Mouse (Mus musculus): ENCODE measurements at regions not wholly inside any gene's neighbourhood (a gene's known extent, or its start where the extent isn't known, plus 50 kb on each side); places are given as distances from the start of the nearest gene placed in this dataset.

DNA sequence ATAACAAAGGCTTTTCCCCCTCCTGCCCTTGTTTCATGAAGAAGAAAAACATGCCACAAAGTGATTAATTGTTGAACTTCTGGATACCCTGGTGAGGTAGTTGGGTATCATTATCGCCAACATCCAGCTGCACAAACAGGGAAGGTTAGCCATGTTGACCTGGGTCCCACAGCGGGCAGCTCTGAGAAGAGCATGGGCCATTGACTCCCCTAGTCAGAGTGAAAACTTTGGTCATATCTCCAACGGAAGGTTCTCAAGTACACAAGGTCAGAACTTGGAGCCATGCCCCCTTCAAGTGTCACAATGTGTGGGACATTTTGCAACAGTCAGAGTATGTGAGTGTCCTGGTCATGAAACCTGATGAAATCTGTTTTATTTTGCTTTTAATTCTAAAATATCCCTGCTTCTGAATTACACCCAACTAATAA, 159.9 kb downstream of the Spata18 start:
- DNase-seq = no peak
- WGBS = 91% methylated on average over 3 of the region's 3 CpGs
- Histone ChIP-seq H3K27me3 (ENCODE audit: control insufficient read depth, insufficient read depth, low read length) (no peaks in the 10 kb centered on the region), H3K4me3 (ENCODE audit: control insufficient read depth, insufficient read depth, low read length) (no peak overlapping the region), H3K4me1 (replicated peaks; ENCODE audit: control insufficient read depth, insufficient read depth, low read length) (no peaks in the 10 kb centered on the region), H3K27ac (ENCODE audit: control insufficient read depth, insufficient read depth, low read length) (no peak overlapping the region), H3K36me3 (ENCODE audit: control insufficient read depth, insufficient read depth, low read length) (no peaks in the 10 kb centered on the region)
- TF ChIP-seq POLR2A (IDR thresholded peaks at IDR 0.05; ENCODE audit: control insufficient read depth, extremely low read depth, insufficient read depth, low read length, poor library complexity) = no peak
- no peak for TF ChIP-seq CTCF (IDR thresholded peaks at IDR 0.05; ENCODE audit: borderline replicate concordance, control insufficient read depth, extremely low read depth, insufficient read depth, low read length, poor library complexity)

GRCm38 (mm10) chr5:73815752-73816151, 164.6 kb downstream of the Spata18 start:
- no peaks in the 10 kb centered on the region for H3K27me3 ChIP-seq (ENCODE audit: control insufficient read depth, insufficient read depth, low read length)
- H3K36me3 ChIP-seq (ENCODE audit: control insufficient read depth, insufficient read depth, low read length) = no peaks in the 10 kb centered on the region
- no peak overlapping the region for H3K4me3 ChIP-seq (ENCODE audit: control insufficient read depth, insufficient read depth, low read length)
- WGBS = 98% methylated on average over 5 of the region's 5 CpGs
- no peak overlapping the region for H3K27ac ChIP-seq (ENCODE audit: control insufficient read depth, insufficient read depth, low read length)
- no peaks in the 10 kb centered on the region for H3K4me1 ChIP-seq (replicated peaks; ENCODE audit: control insufficient read depth, insufficient read depth, low read length)
- TF ChIP-seq CTCF (IDR thresholded peaks at IDR 0.05; ENCODE audit: borderline replicate concordance, control insufficient read depth, extremely low read depth, insufficient read depth, low read length, poor library complexity) = no peak
- no peak for TF ChIP-seq POLR2A (IDR thresholded peaks at IDR 0.05; ENCODE audit: control insufficient read depth, extremely low read depth, insufficient read depth, low read length, poor library complexity)
- DNase-seq = no peak

GRCm38 (mm10) chr5:73817180-73817579, 166.0 kb downstream of the Spata18 start:
- 82% methylated on average over 1 of the region's 1 CpGs for WGBS
- Histone ChIP-seq H3K27me3 (ENCODE audit: control insufficient read depth, insufficient read depth, low read length) (no peaks in the 10 kb centered on the region), H3K4me1 (replicated peaks; ENCODE audit: control insufficient read depth, insufficient read depth, low read length) (no peaks in the 10 kb centered on the region), H3K36me3 (ENCODE audit: control insufficient read depth, insufficient read depth, low read length) (no peaks in the 10 kb centered on the region), H3K27ac (ENCODE audit: control insufficient read depth, insufficient read depth, low read length) (no peak overlapping the region), H3K4me3 (ENCODE audit: control insufficient read depth, insufficient read depth, low read length) (no peak overlapping the region)
- DNase-seq = no peak
- TF ChIP-seq CTCF (IDR thresholded peaks at IDR 0.05; ENCODE audit: borderline replicate concordance, control insufficient read depth, extremely low read depth, insufficient read depth, low read length, poor library complexity) = no peak
- TF ChIP-seq POLR2A (IDR thresholded peaks at IDR 0.05; ENCODE audit: control insufficient read depth, extremely low read depth, insufficient read depth, low read length, poor library complexity) = no peak

DNA sequence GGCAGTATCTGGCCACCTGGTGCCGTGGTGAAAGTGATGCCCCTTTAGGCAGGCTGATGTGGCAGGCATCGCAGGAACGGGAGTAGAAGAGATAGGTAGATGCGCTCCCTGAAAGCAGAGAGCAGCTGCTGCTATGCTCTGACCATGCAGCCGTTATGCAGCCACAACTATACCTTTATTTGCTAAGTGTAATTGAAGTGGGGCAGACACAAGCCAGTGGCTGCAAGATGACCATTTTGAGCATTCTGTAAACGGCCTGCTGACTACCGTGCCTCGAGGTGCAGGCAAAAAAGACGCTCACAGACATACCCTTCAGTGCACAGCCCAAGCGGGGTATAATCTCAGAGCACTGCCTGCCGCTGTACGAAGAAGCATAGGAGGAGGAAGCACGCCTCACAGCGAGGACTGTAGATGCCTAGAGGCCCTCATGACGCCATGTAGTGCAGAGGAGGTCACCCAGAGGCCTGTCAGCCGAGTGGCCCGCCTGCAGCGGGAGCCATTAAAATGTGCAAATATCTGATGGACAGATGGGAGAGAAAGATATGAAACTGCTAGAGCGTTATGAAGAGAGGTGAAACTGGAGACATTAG, 170.9 kb downstream of the Spata18 start:
- Histone ChIP-seq H3K36me3 (ENCODE audit: control insufficient read depth, insufficient read depth, low read length) (no peaks in the 10 kb centered on the region), H3K4me3 (ENCODE audit: control insufficient read depth, insufficient read depth, low read length) (no peak overlapping the region), H3K27ac (ENCODE audit: control insufficient read depth, insufficient read depth, low read length) (no peak overlapping the region), H3K4me1 (replicated peaks; ENCODE audit: control insufficient read depth, insufficient read depth, low read length) (no peaks in the 10 kb centered on the region), H3K27me3 (ENCODE audit: control insufficient read depth, insufficient read depth, low read length) (no peaks in the 10 kb centered on the region)
- WGBS = 89% methylated on average over 19 of the region's 19 CpGs
- no peak for DNase-seq
- TF ChIP-seq POLR2A (IDR thresholded peaks at IDR 0.05; ENCODE audit: control insufficient read depth, extremely low read depth, insufficient read depth, low read length, poor library complexity) (no peak), CTCF (IDR thresholded peaks at IDR 0.05; ENCODE audit: borderline replicate concordance, control insufficient read depth, extremely low read depth, insufficient read depth, low read length, poor library complexity) (no peak)

DNA sequence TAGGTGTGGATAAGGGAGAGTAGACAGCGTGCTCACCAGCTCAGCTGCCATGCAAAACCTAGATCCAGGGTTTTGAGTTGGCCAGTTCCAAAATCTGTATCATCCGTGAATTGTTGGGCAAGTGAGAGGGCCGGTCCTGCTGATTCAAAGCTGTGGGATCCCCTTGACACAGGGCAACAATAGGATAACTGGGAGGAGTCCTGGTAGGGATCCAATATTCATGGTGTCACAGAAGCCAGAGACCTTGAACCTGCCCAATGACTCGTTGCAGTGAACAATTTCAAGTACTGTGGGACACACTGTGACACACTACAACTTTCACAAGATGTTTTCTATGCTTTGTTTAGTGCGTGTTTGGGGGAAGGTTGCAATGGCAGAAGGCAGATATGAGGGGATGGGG, 172.2 kb downstream of the Spata18 start:
- 91% methylated on average over 5 of the region's 5 CpGs for WGBS
- TF ChIP-seq POLR2A (IDR thresholded peaks at IDR 0.05; ENCODE audit: control insufficient read depth, extremely low read depth, insufficient read depth, low read length, poor library complexity) (no peak), CTCF (IDR thresholded peaks at IDR 0.05; ENCODE audit: borderline replicate concordance, control insufficient read depth, extremely low read depth, insufficient read depth, low read length, poor library complexity) (no peak)
- no peaks in the 10 kb centered on the region for H3K27me3 ChIP-seq (ENCODE audit: control insufficient read depth, insufficient read depth, low read length)

GRCm38 (mm10) chr5:73826941-73827340, 175.8 kb downstream of the Spata18 start:
- no peaks in the 10 kb centered on the region for H3K36me3 ChIP-seq (ENCODE audit: control insufficient read depth, insufficient read depth, low read length)
- DNase-seq = no peak
- 93% methylated on average over 4 of the region's 4 CpGs for WGBS
- H3K4me1 ChIP-seq (replicated peaks; ENCODE audit: control insufficient read depth, insufficient read depth, low read length) = no peaks in the 10 kb centered on the region
- no peak overlapping the region for H3K27ac ChIP-seq (ENCODE audit: control insufficient read depth, insufficient read depth, low read length)
- no peak overlapping the region for H3K4me3 ChIP-seq (ENCODE audit: control insufficient read depth, insufficient read depth, low read length)
- TF ChIP-seq CTCF (IDR thresholded peaks at IDR 0.05; ENCODE audit: borderline replicate concordance, control insufficient read depth, extremely low read depth, insufficient read depth, low read length, poor library complexity) (no peak), POLR2A (IDR thresholded peaks at IDR 0.05; ENCODE audit: control insufficient read depth, extremely low read depth, insufficient read depth, low read length, poor library complexity) (no peak)
- no peaks in the 10 kb centered on the region for H3K27me3 ChIP-seq (ENCODE audit: control insufficient read depth, insufficient read depth, low read length)

More for the DNA sequence above, 172.2 kb downstream of the Spata18 start:
- Histone ChIP-seq H3K36me3 (ENCODE audit: control insufficient read depth, insufficient read depth, low read length) (no peaks in the 10 kb centered on the region), H3K27ac (ENCODE audit: control insufficient read depth, insufficient read depth, low read length) (no peak overlapping the region), H3K4me3 (ENCODE audit: control insufficient read depth, insufficient read depth, low read length) (no peak overlapping the region), H3K4me1 (replicated peaks; ENCODE audit: control insufficient read depth, insufficient read depth, low read length) (no peaks in the 10 kb centered on the region)
- no peak for DNase-seq

- Histone ChIP-seq H3K36me3 (ENCODE audit: control insufficient read depth, insufficient read depth, low read length) (no peaks in the 10 kb centered on the region), H3K27me3 (ENCODE audit: control insufficient read depth, insufficient read depth, low read length) (no peaks in the 10 kb centered on the region), H3K27ac (ENCODE audit: control insufficient read depth, insufficient read depth, low read length) (no peak overlapping the region), H3K4me3 (ENCODE audit: control insufficient read depth, insufficient read depth, low read length) (no peak overlapping the region), H3K4me1 (replicated peaks; ENCODE audit: control insufficient read depth, insufficient read depth, low read length) (no peaks in the 10 kb centered on the region)
- WGBS = 96% methylated on average over 1 of the region's 1 CpGs
- no peak for DNase-seq
- no peak for TF ChIP-seq POLR2A (IDR thresholded peaks at IDR 0.05; ENCODE audit: control insufficient read depth, extremely low read depth, insufficient read depth, low read length, poor library complexity)
- TF ChIP-seq CTCF (IDR thresholded peaks at IDR 0.05; ENCODE audit: borderline replicate concordance, control insufficient read depth, extremely low read depth, insufficient read depth, low read length, poor library complexity) = no peak
Observed at GRCm38 (mm10) chr5:73833721-73834120, 182.5 kb downstream of the Spata18 start.
